Mouse (Mus musculus): ENCODE measurements around the gene Plcb2. TPM values are rescaled to one million over a fixed set of nuclear protein-coding genes. Genes with fewer than 3 reads are reported as not detected.

Gene Plcb2
- polyA plus RNA-seq (2012; rRNA removed) = 1.6 and 2.1 TPM in 2 replicates

DNA sequence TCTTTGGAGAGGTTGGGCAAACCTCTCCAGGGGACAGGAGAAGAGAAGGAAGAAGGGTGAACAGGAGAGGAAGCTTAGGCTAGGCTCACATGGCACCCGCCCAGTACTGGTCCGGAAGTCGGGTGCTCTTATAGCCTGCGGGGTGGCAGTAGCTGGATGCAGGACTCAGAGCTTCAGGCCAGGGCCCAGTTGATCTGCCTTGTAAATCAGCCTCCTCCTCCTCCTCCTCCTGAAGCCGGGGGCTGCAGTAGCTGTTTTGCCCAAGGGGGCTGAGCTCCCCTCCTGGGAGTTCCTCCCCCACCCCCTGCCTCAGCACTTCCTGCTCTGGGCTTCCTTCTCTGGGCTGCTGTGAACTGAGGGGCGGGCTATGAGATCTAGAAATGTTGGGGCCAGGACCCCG lies at the start of gene Plcb2:
TSS of gene Plcb2 (minus strand) at position 102 of the 400 bp plus-strand sequence.
- DNase-seq (ENCODE audit: low read depth) = no peak

GRCm38 (mm10) chr2:118776295-118776694 lies 48.1 kb upstream of the Plcb2 start:
- no peak for DNase-seq (ENCODE audit: low read depth)

- no peak for DNase-seq (ENCODE audit: low read depth)
These were observed 47.6 kb upstream of the Plcb2 start for GRCm38 (mm10) chr2:118775846-118776245.

DNA sequence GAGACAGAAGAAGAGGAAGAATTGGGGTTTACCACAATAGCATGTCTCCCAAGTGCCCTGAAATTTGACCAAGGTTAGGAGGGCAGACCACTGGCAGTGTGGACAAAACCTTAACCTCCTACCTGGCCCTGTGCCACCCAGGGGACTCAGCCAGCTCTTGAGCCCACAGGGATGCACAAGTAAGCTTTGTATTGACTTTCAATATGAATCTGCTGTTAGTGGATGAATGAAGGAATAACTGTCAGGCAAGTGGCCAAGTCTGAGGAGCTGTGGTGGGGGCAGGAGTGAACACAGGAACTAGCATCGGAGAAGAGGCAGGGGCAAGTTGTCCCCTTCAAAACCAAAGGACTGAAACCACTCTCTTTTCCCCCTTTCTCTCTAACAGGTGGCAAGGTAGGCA lies 47.2 kb upstream of the Plcb2 start:
- no peak for DNase-seq (ENCODE audit: low read depth)

- DNase-seq (ENCODE audit: low read depth) = no peak
These were observed 46.3 kb upstream of the Plcb2 start for GRCm38 (mm10) chr2:118774536-118774935.

DNA sequence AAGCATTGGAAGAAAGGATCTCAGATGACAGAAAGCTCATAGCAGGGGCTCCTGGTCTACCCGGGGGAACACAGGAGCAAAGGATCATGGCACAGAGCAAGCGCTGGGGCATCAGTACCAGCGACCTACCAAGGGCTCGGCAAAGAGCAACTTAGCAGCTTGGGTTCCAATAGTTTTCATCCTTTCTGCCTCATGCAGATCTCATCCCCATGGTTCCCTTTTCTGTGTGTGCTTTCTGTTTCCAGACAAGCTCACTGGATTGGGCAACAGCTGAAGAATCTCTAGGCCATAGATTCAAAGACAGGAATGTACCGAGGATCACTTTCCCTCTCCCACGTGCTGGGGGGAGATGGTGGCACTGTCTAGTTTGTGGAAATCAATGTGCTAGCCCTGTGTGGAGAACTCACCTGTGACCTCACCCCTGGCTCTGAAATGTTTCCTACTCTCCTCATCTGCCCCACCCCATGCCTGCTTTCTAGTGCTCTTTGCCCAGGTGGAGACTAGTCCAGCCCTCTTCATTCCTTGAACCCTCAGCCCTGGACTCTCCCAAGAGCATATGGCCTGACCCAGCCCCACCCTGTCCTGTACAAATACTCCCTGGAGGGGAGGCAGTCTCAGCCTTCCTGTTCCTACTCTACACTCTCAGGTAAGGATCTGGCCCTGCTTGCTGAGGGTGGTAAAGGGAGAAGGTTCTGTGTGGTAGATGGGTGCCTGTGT lies 44.1 kb upstream of the Plcb2 start, which contains the start of gene Phgr1:
TSS of gene Phgr1 (plus strand) at position 612 of the 717 bp plus-strand sequence.
- DNase-seq (ENCODE audit: low read depth) = no peak

DNA sequence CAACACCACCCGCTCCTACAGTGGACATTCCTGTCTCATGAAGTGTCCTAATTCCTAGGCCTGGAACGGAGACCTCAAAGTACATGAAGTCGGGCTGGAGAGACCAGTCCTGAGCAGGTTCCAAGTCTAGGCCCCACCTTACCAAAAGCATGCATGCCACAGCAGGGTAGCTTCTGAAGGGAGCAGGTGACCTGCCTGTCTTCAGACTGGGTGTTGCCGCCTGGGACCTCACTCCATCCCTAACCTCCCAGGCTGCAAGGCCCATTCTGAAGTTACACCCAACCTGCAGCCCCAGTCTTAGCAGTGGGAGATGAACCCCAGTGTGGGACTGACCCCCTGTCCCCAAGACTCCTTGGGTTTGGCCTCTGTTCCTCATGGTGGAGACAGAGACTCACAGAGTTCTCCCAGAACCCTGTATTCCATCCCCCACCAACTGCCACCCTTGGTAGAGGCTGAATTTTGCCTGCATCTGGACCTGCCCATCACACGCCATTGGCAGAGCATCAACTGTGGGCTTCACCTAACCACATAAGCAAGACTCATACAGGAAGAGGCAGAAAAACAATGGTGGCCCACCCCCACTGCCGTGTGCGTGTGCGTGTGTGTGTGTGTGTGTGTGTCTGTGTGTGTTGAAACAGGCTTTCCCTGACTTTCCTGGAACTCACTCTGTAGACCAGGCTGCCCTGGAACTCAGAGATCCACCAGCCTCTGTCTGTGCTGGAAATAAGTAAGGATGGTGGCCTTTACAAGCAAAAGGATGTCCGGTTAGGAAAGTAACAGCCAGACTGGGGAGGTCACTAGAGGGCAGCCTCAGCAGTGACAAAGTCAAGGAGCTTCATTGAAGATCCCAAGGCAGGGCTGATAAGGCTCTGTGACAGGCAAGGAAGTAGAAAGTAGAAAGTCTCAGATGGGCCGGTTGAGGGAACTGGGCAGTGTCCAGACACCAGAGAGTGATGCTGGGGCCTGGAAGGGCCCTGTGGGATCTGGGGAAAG lies 38.1 kb upstream of the Plcb2 start:
- DNase-seq (ENCODE audit: low read depth) = no peak

- no peak for DNase-seq (ENCODE audit: low read depth)
These were observed 36.6 kb upstream of the Plcb2 start for GRCm38 (mm10) chr2:118764875-118765274.

GRCm38 (mm10) chr2:118764094-118764831 lies 36.0 kb upstream of the Plcb2 start:
- DNase-seq (ENCODE audit: low read depth) = no peak

GRCm38 (mm10) chr2:118763469-118763868 lies 35.2 kb upstream of the Plcb2 start:
- no peak for DNase-seq (ENCODE audit: low read depth)

GRCm38 (mm10) chr2:118762784-118763148 lies 34.5 kb upstream of the Plcb2 start:
- DNase-seq (ENCODE audit: low read depth) = no peak

DNA sequence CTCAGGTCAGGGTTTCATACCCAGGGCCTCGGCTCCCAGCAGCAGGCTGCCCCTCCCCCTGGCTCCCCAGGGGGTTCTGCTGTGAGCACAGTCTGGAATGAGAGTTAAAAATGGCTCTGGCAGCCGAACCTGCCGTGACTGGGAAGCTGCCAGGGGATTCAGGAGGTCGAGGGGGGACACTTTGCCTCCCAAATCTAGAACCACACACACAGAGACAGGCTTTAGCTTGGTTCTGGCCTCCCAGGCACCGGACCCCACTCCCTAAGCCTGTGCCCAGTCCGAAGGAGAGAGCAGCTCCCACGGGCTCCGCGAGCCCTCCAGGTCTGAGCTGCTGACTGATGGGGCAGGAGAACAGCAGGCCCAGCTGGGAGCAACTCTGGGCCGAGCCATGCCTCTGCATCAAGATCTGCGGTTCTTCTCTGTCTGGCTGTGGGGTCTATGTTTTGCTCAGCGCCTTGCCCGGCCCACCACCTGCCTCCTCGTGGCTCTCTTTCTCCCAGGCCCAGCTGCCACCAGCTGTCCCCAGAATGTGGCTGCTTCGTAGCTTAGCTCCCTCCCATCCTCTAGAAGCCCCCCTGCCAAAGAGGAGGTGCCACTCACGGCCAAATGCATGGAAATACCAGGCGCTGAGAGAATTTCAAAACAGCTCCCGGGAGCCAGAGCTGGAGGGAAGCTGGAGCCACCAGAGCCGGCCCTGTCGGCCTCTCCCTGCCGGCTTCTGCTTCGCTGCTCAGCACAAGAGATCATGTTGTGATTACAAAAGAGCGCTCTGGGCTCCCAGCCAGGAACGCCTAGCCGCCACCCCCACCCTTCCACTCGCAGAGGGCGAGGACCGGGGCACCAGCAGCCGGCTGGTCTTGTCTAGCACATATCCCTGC lies 33.9 kb upstream of the Plcb2 start, which contains the start of gene Ccdc9b:
TSS of gene Ccdc9b (minus strand) at position 756 of the 878 bp plus-strand sequence.
- DNase-seq (ENCODE audit: low read depth) = no peak

GRCm38 (mm10) chr2:118761358-118761757 lies 33.1 kb upstream of the Plcb2 start:
- no peak for DNase-seq (ENCODE audit: low read depth)

GRCm38 (mm10) chr2:118760311-118761025 lies 32.2 kb upstream of the Plcb2 start:
- DNase-seq (ENCODE audit: low read depth) = no peak

DNA sequence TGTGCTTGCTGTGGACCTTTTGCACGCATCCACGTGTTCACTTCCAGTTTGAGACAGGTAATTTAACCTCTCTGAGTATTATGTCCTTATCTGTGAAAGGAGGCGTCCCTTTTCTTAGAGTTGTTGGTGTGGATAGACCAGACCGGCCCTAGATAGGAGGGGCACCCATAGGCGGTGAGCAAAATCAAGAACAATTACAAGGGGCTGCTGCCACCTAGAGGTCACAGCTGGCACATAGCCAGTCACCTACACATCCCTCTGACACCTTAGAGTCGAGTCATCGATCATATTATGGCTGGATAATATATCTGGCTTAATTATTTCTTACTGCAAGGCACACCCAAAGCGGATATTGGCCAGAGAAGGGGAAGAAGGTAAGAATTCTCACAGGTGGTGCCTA lies 31.6 kb upstream of the Plcb2 start:
- no peak for DNase-seq (ENCODE audit: low read depth)

- DNase-seq (ENCODE audit: low read depth) = no peak
These were observed 27.9 kb upstream of the Plcb2 start for GRCm38 (mm10) chr2:118756103-118756502.

GRCm38 (mm10) chr2:118755407-118755806 lies 27.2 kb upstream of the Plcb2 start:
- no peak for DNase-seq (ENCODE audit: low read depth)

GRCm38 (mm10) chr2:118754143-118754542 lies 25.9 kb upstream of the Plcb2 start:
- no peak for DNase-seq (ENCODE audit: low read depth)

- no peak for DNase-seq (ENCODE audit: low read depth)
These were observed 24.5 kb upstream of the Plcb2 start for GRCm38 (mm10) chr2:118752792-118753108.
